Mouse (Mus musculus): ENCODE results near the gene Hoxa4. TPM values are rescaled to one million over a fixed set of nuclear protein-coding genes. Genes with fewer than 3 reads are reported as not detected.

The Hoxa4 gene
- polyA plus RNA-seq, 1 experiment from 2014 or later: 1.4 TPM

DNA sequence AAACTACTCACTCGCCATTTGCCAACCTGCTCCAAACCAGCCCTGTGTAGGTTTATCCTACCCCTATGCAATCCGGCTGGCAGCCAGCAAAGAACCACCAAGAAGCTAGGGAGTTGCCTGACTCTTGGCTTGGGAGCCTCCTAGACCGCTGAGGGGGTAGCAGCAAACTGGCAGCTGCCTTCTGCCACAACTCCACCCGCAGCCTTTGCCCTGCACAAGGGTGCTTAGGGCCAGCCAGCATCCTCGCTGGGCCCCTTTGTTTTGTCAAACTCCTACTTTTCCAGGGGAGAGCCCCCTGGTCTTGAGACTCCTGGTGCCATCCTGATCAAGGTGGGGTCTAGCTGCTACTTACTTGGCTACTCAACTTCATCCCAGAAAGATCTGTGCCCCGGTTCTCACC lies 6.9 kb downstream of the Hoxa4 start:
- 6% methylated on average over 6 of the region's 6 CpGs for WGBS
- Histone ChIP-seq H3K36me3 (no peaks in the 10 kb centered on the region), H3K9me3 (no peaks in the 10 kb centered on the region), H3K27me3 (ENCODE audit: insufficient read depth, poor library complexity, severe bottlenecking) (peaks cover 100% of the 10 kb centered on the region), H3K4me3 (no peak overlapping the region), H3K27ac (no peak overlapping the region), H3K4me1 (peaks cover 4% of the 10 kb centered on the region; the same call in 1 of the 2 replicates)
- DNase-seq (ENCODE audit: low spot score): no peak

DNA sequence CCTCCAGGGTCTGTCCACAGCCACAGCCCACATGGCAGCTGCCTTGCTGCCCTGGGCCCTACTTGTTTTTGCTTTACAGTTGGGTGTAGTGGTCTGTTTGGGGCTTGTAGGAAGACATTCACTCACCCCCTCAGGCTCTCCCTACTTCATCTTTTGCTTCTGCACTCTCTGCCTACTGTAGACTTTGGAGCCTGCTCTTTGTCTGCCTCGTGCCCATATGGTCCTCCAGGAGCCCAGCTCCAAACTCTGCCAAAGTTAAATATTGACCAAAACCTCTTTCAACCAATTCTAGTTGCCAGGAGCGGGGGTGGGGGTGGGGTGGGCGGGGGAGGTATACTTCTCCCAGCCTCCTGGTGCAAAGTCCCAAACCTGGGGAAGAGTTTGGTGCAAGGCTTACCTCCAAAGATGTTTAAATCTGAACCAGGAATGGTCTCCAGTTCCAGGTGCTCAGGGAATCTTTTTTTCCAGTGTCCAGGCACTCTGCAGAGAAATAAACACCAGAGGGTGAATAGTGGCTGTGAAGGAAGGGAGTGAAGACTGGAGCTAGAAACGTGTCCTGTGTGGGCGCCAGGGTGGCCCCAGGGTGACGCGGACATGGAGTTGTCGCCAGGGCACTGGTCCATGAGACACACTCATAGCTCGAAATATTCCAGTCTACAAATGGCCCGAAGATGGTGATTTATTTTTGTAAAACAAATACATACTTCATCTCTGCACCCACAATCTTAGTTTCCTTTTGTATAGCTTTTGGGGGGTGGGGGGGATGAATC lies 8.1 kb downstream of the Hoxa4 start:
- Histone ChIP-seq H3K36me3 (no peaks in the 10 kb centered on the region), H3K4me3 (no peak overlapping the region), H3K4me1 (peaks cover 4% of the 10 kb centered on the region; the same call in 1 of the 2 replicates), H3K9me3 (no peaks in the 10 kb centered on the region), H3K27me3 (ENCODE audit: insufficient read depth, poor library complexity, severe bottlenecking) (peaks cover 100% of the 10 kb centered on the region), H3K27ac (peak overlapping the region; percentile 12; the same call in 1 of the 2 replicates)
- 15% methylated on average over 10 of the region's 10 CpGs for WGBS
- DNase-seq (ENCODE audit: low spot score): no peak

DNA sequence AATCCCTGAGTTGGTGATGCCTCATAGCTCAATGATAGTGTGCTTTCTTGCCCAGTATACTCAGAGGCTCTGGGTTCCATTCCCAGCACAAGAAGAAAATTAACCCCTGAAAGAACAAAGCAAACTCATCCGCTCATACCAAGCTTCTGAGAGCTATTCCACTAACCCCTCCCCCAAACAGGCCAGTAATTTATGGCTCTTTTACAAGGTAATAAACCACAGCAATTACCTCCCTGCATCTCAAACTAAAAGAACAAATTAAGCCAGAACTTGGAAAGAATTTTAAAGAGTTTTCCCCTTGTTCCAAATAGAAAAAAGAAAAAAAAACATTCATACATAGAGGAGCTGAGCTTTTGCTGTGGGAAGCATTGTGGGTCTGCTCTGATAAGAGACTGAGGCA lies 8.8 kb downstream of the Hoxa4 start:
- peaks cover 100% of the 10 kb centered on the region for H3K27me3 ChIP-seq (ENCODE audit: insufficient read depth, poor library complexity, severe bottlenecking)
- no peak overlapping the region for H3K4me3 ChIP-seq
- no peak overlapping the region for H3K27ac ChIP-seq
- 15% methylated on average over 1 of the region's 1 CpGs for WGBS
- peaks cover 4% of the 10 kb centered on the region; the same call in 1 of the 2 replicates for H3K4me1 ChIP-seq
- no peak for DNase-seq (ENCODE audit: low spot score)
- H3K9me3 ChIP-seq: no peaks in the 10 kb centered on the region
- no peaks in the 10 kb centered on the region for H3K36me3 ChIP-seq

DNA sequence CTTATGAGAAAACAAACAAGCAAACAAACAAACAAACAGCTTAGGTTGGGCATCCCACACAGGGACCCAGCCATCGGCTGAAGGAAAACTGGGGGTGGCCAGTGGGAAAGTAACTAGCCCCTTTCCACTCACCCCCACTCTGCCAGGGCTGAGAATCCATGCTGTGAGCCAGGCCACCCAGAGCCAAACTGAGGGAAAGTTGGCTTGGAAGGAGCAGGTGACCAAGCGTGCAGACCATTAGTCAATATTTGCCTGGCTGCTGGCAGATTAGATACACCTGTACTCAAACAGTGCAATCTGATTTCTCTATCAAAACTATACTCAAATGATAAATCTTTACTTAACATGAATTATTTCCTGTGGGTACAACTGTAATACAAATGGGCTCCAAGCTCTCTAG lies 9.5 kb downstream of the Hoxa4 start:
- H3K27me3 ChIP-seq (ENCODE audit: insufficient read depth, poor library complexity, severe bottlenecking): peaks cover 100% of the 10 kb centered on the region
- H3K4me1 ChIP-seq: peaks cover 8% of the 10 kb centered on the region; the same call in 1 of the 2 replicates
- WGBS: 31% methylated on average over 2 of the region's 2 CpGs

DNA sequence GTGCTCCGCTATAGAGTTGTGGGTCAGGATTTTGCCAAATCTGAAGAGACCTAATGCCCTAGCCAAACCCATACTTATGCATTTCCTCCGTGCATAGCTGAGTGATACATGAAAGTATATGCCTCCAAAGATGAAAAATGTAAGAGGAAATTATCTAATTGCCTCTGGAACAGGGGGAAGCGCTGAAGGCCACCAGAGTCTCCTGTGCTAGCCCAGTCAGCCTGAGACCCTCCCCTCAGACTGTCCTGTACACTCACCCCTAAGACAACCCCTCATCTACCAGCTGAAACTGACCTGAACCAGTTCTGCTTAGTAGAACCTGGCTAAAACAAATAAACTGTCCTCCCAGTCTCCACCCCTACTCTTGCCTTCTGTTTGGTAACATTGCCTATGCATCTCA lies 10.8 kb downstream of the Hoxa4 start:
- DNase-seq (ENCODE audit: low spot score): no peak
- peak overlapping the region; percentile 59; the same call in 1 of the 2 replicates for H3K27ac ChIP-seq
- H3K4me3 ChIP-seq: 0 out of 2 replicates have a peak overlapping the region, but pooled peaks have one; percentile 62
- peaks cover 10% of the 10 kb centered on the region for H3K4me1 ChIP-seq
- H3K9me3 ChIP-seq: no peaks in the 10 kb centered on the region
- WGBS: 15% methylated on average over 3 of the region's 3 CpGs
- H3K27me3 ChIP-seq (ENCODE audit: insufficient read depth, poor library complexity, severe bottlenecking): peaks cover 100% of the 10 kb centered on the region
- no peaks in the 10 kb centered on the region for H3K36me3 ChIP-seq

More for the DNA sequence above, 9.5 kb downstream of the Hoxa4 start:
- DNase-seq (ENCODE audit: low spot score): no peak
- H3K4me3 ChIP-seq: no peak overlapping the region
- no peak overlapping the region for H3K27ac ChIP-seq
- no peaks in the 10 kb centered on the region for H3K36me3 ChIP-seq
- no peaks in the 10 kb centered on the region for H3K9me3 ChIP-seq

DNA sequence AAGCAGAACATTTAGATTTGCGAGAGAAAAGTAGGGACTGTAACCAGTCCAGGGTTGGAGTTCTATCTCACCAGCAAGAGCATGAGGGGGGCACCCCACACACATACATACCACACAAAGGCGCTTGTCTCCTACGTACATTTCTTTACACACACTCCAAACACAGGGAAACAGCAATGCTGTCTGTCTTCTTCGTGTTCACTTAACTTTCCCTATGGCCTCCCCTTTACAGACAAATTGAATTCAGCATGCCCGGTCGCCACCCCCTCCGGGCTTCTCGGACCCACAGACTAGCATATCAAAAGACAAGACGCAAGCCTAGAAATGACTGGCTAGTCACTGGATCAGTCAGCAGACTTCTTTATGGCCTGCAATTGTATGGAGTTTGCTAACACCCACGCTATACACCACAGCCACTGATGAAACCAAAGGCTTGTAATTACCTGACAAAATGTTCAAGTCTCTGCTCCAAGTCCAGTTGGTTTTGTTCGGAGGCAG lies 11.3 kb downstream of the Hoxa4 start:
- WGBS: 4% methylated on average over 11 of the region's 11 CpGs
- no peak for DNase-seq (ENCODE audit: low spot score)
- no peaks in the 10 kb centered on the region for H3K36me3 ChIP-seq
- H3K4me3 ChIP-seq: peak overlapping the region; percentile 62; the same call in 1 of the 2 replicates
- H3K9me3 ChIP-seq: no peaks in the 10 kb centered on the region
- peaks cover 15% of the 10 kb centered on the region for H3K4me1 ChIP-seq
- H3K27me3 ChIP-seq (ENCODE audit: insufficient read depth, poor library complexity, severe bottlenecking): peaks cover 100% of the 10 kb centered on the region
- peak overlapping the region; percentile 59 for H3K27ac ChIP-seq

DNA sequence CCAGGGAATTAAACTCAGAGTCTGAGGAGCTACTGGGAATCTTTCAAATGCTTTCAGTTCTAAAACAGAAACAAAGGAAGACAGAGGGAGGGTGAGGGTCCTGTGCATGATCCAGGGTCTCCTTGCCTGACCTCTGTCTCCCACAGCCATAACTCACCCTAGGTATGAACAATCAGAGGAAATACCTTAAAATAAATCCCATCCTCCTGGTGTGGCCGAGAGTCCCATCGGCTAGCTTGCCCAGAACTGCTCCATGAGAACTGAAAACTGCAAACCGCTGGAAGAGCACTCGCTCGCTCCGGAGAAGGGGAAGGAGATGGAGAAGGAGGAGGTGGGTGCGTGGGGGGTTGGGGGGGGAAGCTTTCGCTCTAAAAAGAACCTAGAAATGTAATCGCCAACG lies 11.9 kb downstream of the Hoxa4 start:
- Histone ChIP-seq H3K9me3 (no peaks in the 10 kb centered on the region), H3K4me1 (peaks cover 17% of the 10 kb centered on the region), H3K36me3 (no peaks in the 10 kb centered on the region), H3K27ac (peak overlapping the region; percentile 59), H3K27me3 (ENCODE audit: insufficient read depth, poor library complexity, severe bottlenecking) (peaks cover 100% of the 10 kb centered on the region), H3K4me3 (peak overlapping the region; percentile 62)
- DNase-seq (ENCODE audit: low spot score): no peak
- under 1% methylated on average over 10 of the region's 10 CpGs for WGBS

DNA sequence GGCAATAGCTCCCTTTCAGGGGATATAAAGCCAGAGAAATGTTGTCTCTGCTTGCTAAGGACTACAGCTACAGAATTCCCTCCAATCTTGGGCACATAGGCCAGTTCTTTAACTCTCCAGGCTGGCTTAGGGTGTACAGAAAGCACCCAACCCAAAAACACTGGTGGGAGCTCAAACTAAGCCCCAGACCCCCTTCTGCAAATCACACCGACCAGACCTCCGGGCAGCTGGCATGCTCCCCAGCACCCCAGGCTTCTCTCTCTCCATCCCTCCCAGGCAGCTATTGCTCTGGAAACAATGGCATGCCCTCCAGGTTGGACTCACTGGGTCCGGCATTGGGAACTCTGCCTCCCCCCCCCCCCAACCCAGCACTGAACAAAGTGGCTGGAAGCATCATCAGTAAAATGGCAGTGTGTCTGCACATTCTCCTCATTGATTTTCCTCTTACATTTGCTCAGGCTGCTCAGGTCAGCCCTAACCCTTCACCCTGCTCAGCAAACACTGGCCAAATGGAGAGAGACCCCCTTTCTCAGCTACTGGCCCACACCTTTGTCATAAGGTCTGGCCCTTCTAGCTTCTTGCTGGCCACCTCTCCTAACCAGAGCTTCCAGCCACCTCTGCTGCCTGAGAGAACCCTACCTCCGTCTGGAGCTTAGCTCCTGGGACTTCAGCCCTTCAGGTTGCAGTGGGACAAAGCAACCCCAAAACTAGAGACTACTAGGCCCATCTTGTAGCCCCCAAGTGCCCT lies 12.5 kb downstream of the Hoxa4 start:
- Histone ChIP-seq H3K4me3 (peak overlapping the region; percentile 62), H3K36me3 (no peaks in the 10 kb centered on the region), H3K27me3 (ENCODE audit: insufficient read depth, poor library complexity, severe bottlenecking) (peaks cover 100% of the 10 kb centered on the region), H3K9me3 (no peaks in the 10 kb centered on the region), H3K27ac (peak overlapping the region; percentile 59), H3K4me1 (peaks cover 13% of the 10 kb centered on the region)
- no peak for DNase-seq (ENCODE audit: low spot score)
- 2% methylated on average over 4 of the region's 4 CpGs for WGBS

DNA sequence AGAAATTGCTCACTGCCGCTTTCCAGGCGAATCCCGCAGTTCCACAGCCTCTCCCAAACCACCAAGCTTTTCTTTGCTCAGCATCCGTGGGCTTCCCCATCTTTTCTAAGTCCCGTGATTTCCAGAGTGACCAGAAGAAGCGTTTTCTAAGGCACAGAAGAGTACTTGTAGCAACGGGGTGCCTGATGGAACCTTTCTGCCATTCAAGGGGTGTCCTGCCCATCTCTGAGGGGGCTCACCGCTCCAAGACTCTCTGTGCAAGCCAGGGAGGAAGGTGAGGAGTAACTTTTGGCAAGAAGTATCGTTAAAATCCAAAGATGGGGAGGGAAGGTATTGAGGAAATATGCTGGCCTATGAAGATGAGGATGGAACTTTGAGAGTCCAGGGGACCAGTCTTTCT lies 13.7 kb downstream of the Hoxa4 start:
- Histone ChIP-seq H3K9me3 (no peaks in the 10 kb centered on the region), H3K36me3 (no peaks in the 10 kb centered on the region), H3K4me3 (peak overlapping the region; percentile 62), H3K27ac (peak overlapping the region; percentile 87), H3K27me3 (ENCODE audit: insufficient read depth, poor library complexity, severe bottlenecking) (peaks cover 100% of the 10 kb centered on the region), H3K4me1 (peaks cover 14% of the 10 kb centered on the region)
- 2% methylated on average over 9 of the region's 9 CpGs for WGBS
- DNase-seq (ENCODE audit: low spot score): peak; percentile 72

DNA sequence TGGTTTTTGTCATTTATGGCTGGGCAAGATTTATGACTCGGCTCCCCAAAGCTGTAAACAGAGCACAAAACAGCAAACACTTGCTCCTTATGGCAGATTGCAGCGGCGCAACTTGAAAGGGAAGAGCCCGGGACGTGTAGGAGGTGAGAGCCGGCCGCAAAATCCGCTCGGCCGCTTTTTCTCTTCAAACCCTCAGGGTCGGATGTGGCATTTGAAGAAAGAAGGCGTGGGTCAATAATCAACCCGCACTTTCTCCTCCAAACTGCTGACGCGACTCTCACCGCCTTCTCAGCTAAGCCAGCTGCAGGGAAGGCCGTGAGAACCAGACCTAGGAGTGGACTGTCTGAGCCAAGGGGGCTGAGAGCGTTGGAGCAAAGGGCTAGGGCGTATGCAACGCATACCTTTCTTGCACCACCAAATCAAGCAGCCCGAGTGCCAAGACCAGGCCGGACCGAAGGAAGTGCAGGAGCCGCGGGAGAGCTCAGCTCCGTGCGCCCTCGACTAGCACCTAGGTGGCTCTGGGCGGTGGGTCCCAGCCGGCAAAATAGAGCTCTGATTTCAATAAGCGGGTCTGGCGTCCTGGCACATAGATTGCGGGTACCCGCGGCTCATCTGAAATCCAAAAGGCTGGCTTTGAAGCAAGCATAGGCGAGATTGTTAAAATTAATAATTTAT lies 14.4 kb downstream of the Hoxa4 start, which contains the start of gene 5730596B20Rik:
Gene 5730596B20Rik, plus strand, starts transcription at position 438 of the 675 bp plus-strand sequence.
- DNase-seq (ENCODE audit: low spot score): peak; percentile 75
- Histone ChIP-seq H3K4me3 (peak within 1 kb of the TSS; percentile 62), H3K27me3 (ENCODE audit: insufficient read depth, poor library complexity, severe bottlenecking) (peaks cover 100% of the 10 kb centered on the region), H3K36me3 (no peaks in the 10 kb centered on the region), H3K9me3 (no peaks in the 10 kb centered on the region), H3K27ac (peak within 1 kb of the TSS; percentile 87), H3K4me1 (peaks cover 20% of the 10 kb centered on the region)
- WGBS: under 1% methylated on average over 36 of the region's 36 CpGs

DNA sequence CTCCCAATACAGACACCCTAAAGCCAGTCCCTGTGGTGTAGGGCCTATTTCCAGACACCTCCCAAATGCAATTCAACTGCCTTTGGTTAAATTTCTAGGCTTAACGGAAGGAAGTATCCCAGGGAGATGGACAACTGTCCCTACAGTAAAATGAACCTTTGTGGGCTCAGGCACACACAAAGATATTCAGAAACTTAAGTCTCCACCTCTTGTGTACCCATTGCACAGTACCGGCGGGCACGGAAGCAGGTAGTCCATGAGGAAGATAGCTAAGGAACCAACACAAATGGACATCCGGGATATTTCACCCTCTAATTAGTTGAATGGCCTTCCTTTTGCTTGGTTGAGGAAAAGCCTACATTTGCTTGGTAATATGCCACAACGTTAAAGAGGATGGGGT lies 15.2 kb downstream of the Hoxa4 start:
- Histone ChIP-seq H3K4me3 (peak overlapping the region; percentile 62), H3K27me3 (ENCODE audit: insufficient read depth, poor library complexity, severe bottlenecking) (peaks cover 100% of the 10 kb centered on the region), H3K9me3 (no peaks in the 10 kb centered on the region), H3K4me1 (peaks cover 28% of the 10 kb centered on the region), H3K27ac (peak overlapping the region; percentile 87), H3K36me3 (no peaks in the 10 kb centered on the region)
- DNase-seq (ENCODE audit: low spot score): no peak
- 1% methylated on average over 6 of the region's 6 CpGs for WGBS

DNA sequence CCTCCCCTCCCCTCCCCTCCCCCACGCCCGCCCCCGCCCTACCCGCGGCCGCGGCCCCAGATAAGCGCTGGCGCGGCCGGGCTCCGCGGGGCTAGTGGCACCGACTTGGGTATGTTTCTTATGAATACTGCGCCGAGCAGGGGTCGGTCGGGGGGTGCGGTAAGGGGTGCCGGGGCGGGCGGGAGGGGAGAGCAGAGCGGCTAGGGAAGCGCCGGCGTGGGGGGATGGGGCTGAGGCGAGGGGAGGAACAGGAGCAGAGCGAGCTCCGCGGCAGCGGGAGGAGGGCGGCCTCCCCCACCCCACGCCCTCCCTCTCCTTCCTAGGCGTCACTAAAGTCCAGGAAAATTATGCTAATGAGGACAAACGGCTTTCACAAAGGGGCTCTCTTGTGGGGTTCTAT lies 15.7 kb downstream of the Hoxa4 start:
- DNase-seq (ENCODE audit: low spot score): peak; percentile 73
- H3K9me3 ChIP-seq: no peaks in the 10 kb centered on the region
- H3K4me1 ChIP-seq: peaks cover 34% of the 10 kb centered on the region
- no peaks in the 10 kb centered on the region for H3K36me3 ChIP-seq
- peak overlapping the region; percentile 87 for H3K27ac ChIP-seq
- peaks cover 100% of the 10 kb centered on the region for H3K27me3 ChIP-seq (ENCODE audit: insufficient read depth, poor library complexity, severe bottlenecking)
- H3K4me3 ChIP-seq: peak overlapping the region; percentile 62
- WGBS: 0% methylated on average over 7 of the region's 35 CpGs

Measured in heart, embryonic 10.5 days (tissue).